Mouse (Mus musculus): ENCODE results near the gene Zzz3.

- no peak for TF ChIP-seq CTCF (IDR thresholded peaks at IDR 0.05)
- no peak for TF ChIP-seq EP300 (IDR thresholded peaks at IDR 0.05)
These were observed 33.7 kb downstream of the Zzz3 start for GRCm38 (mm10) chr3:152428925-152429324.

Measured in lung, postnatal 0 days (tissue).